Mouse (Mus musculus) ES-E14 (cell line): ENCODE measurements around the gene Nwd2.

Experiments
- CHD2 ChIP-seq: IDR thresholded peaks from 2 replicates; pipeline ENCODE4 v1.6.1; 2014; ENCODE audit warnings: mild to moderate bottlenecking, low read depth, low read length, inconsistent platforms
- HCFC1 ChIP-seq: IDR thresholded peaks from 2 replicates; pipeline ENCODE4 v1.6.1; 2012; ENCODE audit warnings: low read length, inconsistent platforms, borderline replicate concordance; ENCODE audit not compliant: insufficient read depth
- MAFK ChIP-seq: IDR thresholded peaks from 2 replicates; pipeline ENCODE4 v1.6.1; 2014; ENCODE audit warnings: mild to moderate bottlenecking, low read depth, low read length, inconsistent platforms; ENCODE audit not compliant: insufficient read depth
- ZC3H11A ChIP-seq: IDR thresholded peaks from 2 replicates; pipeline ENCODE4 v1.6.1; 2012; ENCODE audit warnings: low read depth, mild to moderate bottlenecking, inconsistent platforms, low read length, borderline replicate concordance
- ZNF384 ChIP-seq: IDR thresholded peaks from 2 replicates; pipeline ENCODE4 v1.6.1; 2012; ENCODE audit warnings: low read depth, low read length, inconsistent platforms

DNA sequence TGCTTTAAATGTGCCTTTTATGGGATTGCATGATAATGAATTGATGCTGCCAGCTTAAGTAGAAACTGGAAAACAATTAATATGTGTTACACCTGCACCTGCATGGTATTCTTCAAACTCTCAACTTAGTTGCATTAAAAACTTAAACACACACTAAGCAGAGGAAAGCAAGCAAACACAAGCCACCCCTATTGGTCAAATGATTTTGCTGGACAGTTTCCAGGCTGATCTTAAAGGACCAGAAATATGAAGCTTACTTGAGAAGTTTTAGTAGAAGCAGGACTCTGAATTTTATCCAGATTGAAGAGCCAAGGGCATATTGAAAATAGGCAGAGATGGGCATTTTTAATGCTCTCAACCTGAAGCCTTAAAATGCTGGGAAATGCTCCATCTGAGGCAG is 2.9 kb downstream of the Nwd2 start:
- TF ChIP-seq HCFC1 (no peak), ZC3H11A (no peak), ZNF384 (no peak), CHD2 (no peak), MAFK (no peak)
